Mouse (Mus musculus): Measurements from ENCODE around the gene Adar. TPM values are rescaled to one million over a fixed set of nuclear protein-coding genes. Genes with fewer than 3 reads are reported as not detected.
"Not testable (repeated sequence)": the region's sequence is repeated elsewhere in the genome, so short reads cannot be mapped to it uniquely, and the experiment has no call there.

The Adar gene
- polyA plus RNA-seq, 1 experiment from 2014 or later: 8.6 TPM

DNA sequence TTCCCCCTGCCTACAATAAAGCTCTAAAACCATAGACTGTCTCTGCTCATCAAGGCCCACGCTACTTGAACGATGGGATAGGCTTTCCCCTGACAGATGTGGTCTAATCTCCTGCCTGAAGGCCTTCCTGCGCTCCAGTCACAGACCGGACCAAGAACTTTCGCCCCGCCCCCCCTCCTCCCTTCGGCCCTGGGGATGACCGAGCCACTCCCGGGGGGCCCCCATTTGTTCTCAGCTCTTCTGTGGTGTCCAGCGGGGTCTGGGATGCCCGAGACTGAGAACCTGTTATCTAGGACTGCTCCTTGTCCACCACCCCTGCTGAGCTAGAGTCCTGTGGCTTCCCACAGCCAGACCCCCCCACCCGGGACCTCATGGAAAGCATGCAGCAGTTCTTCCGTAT, 84.7 kb downstream of the Adar start:
- Histone ChIP-seq H3K9me3 (ENCODE audit: control insufficient read depth, low read length) (no peaks in the 10 kb centered on the region), H3K4me3 (ENCODE audit: low read length) (no peak overlapping the region), H3K9ac (ENCODE audit: low read depth, low read length) (no peak overlapping the region), H3K4me2 (ENCODE audit: low read depth, low read length) (peak overlapping the region; percentile 46), H3K27ac (ENCODE audit: low read length) (no peak overlapping the region), H3K27me3 (replicated peaks; ENCODE audit: control insufficient read depth, insufficient read depth, low read length) (no peaks in the 10 kb centered on the region), H3K4me1 (ENCODE audit: control insufficient read depth, insufficient read depth, low read length) (0 out of 2 replicates have a peak, but pooled peaks cover 5% of the 10 kb centered on the region), H3K36me3 (ENCODE audit: control insufficient read depth, insufficient read depth, low read length) (no peaks in the 10 kb centered on the region)
- ATAC-seq: no peak
- WGBS: 10% methylated on average over 13 of the region's 13 CpGs

DNA sequence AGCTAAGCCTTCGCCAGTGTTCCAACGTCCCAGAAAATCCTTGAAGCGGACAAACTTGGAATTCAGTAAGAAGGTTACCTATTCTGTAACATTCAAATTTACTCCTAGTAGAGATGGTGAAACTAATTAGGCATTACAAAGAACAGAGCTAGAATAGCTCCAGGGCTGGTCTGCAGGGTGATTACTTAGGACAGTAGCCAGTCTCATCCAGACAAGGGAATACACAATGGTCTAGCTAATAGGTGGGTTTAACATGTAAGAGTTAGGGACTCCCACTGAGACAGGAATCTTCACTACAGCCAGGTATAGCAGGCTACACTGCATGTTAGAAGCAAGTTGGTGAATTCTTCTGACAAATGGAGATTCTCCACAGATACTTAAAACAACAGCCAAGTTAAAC, 85.3 kb downstream of the Adar start:
- not testable (repeated sequence) for H3K36me3 ChIP-seq (ENCODE audit: control insufficient read depth, insufficient read depth, low read length); H3K9me3 ChIP-seq (ENCODE audit: control insufficient read depth, low read length); ATAC-seq; H3K4me2 ChIP-seq (ENCODE audit: low read depth, low read length); H3K9ac ChIP-seq (ENCODE audit: low read depth, low read length); H3K27me3 ChIP-seq (replicated peaks; ENCODE audit: control insufficient read depth, insufficient read depth, low read length); H3K4me1 ChIP-seq (ENCODE audit: control insufficient read depth, insufficient read depth, low read length); H3K4me3 ChIP-seq (ENCODE audit: low read length); H3K27ac ChIP-seq (ENCODE audit: low read length)
- WGBS: 58% methylated on average over 3 of the region's 3 CpGs

DNA sequence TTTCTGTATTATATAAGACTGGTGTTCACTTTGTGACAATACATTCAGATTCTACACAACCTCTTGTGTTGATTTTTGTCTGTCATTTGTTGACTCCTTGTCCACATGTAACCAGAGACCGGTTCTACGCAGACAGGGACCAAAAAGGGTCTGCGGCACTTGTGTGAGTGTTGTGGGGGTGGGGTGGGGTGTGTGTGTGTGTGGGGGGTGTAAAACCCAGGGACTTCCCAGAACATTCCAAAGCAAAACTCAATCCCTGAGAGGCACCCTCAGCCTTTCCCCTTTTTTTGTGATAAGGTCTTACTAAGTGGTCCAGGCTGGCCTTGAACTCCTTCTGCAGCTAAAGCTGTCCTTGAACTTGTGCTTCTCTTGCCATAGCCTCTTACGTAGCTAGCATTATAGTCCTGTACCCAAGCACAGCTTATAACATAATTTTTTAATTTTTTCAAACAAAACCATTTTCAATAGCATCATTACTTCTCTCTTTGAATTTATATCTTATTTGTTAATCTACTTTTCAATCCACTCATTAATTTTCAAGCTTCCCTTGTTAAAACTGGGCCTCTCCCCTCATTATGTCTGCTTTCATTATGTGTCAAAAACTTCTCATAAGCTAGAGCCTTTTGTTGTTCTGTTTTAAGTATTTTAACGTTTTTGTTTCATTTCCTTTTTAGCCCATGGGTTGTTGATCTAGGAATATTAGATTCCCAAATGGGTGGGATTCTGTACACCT, 86.1 kb downstream of the Adar start:
- H3K4me1 ChIP-seq (ENCODE audit: control insufficient read depth, insufficient read depth, low read length): 0 out of 2 replicates have a peak, but pooled peaks cover 5% of the 10 kb centered on the region
- H3K4me2 ChIP-seq (ENCODE audit: low read depth, low read length): no peak overlapping the region
- 68% methylated on average over 5 of the region's 5 CpGs for WGBS
- H3K36me3 ChIP-seq (ENCODE audit: control insufficient read depth, insufficient read depth, low read length): no peaks in the 10 kb centered on the region
- H3K27ac ChIP-seq (ENCODE audit: low read length): no peak overlapping the region
- H3K4me3 ChIP-seq (ENCODE audit: low read length): no peak overlapping the region
- ATAC-seq: no peak
- no peaks in the 10 kb centered on the region for H3K27me3 ChIP-seq (replicated peaks; ENCODE audit: control insufficient read depth, insufficient read depth, low read length)
- no peaks in the 10 kb centered on the region for H3K9me3 ChIP-seq (ENCODE audit: control insufficient read depth, low read length)
- no peak overlapping the region for H3K9ac ChIP-seq (ENCODE audit: low read depth, low read length)

DNA sequence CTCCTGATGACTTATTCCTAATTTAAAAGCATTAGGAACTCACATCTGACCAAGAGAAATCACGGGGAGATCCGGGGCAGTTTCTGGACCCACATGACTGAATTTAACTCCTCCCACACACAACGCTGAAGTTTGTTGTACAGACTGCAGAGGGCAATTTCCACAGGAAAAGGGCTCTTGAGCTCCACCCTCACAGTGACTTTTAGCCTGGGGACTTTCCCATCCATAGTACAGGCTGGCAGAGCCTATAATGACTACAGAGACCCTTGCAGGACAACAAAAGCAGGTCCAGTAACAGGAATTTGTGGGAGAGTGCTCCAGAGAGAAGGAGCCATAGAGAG, 86.7 kb downstream of the Adar start:
- Histone ChIP-seq H3K27ac (ENCODE audit: low read length) (0 out of 2 replicates have a peak overlapping the region, but pooled peaks have one; percentile 5), H3K4me3 (ENCODE audit: low read length) (no peak overlapping the region), H3K9me3 (ENCODE audit: control insufficient read depth, low read length) (no peaks in the 10 kb centered on the region), H3K4me2 (ENCODE audit: low read depth, low read length) (no peak overlapping the region), H3K9ac (ENCODE audit: low read depth, low read length) (no peak overlapping the region), H3K27me3 (replicated peaks; ENCODE audit: control insufficient read depth, insufficient read depth, low read length) (no peaks in the 10 kb centered on the region), H3K4me1 (ENCODE audit: control insufficient read depth, insufficient read depth, low read length) (0 out of 2 replicates have a peak, but pooled peaks cover 5% of the 10 kb centered on the region), H3K36me3 (ENCODE audit: control insufficient read depth, insufficient read depth, low read length) (no peaks in the 10 kb centered on the region)
- 17% methylated on average over 3 of the region's 3 CpGs for WGBS
- ATAC-seq: peak; percentile 67; the same call in 1 of the 2 replicates

DNA sequence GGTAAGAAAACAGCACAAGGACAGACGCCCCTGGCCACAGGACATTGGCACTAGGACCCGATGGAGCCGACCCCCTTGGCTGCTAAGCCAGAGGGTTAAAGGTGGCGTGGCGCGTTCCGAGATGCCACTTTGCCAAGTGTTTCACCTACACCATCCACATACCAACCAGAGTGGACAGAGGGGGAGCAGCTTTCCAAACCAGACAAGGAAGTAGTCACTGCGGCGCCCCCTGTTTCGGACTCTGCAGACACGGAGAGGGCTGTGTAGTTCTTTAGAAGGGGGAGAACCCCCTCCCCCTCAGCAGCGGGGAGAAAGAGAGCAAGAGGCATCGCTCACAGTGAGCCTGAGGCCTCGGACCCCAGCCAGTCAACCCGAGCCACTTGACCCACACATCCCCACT, 88.1 kb downstream of the Adar start:
- Histone ChIP-seq H3K4me3 (ENCODE audit: low read length) (no peak overlapping the region), H3K36me3 (ENCODE audit: control insufficient read depth, insufficient read depth, low read length) (no peaks in the 10 kb centered on the region), H3K27ac (ENCODE audit: low read length) (no peak overlapping the region), H3K4me2 (ENCODE audit: low read depth, low read length) (no peak overlapping the region), H3K4me1 (ENCODE audit: control insufficient read depth, insufficient read depth, low read length) (0 out of 2 replicates have a peak, but pooled peaks cover 5% of the 10 kb centered on the region), H3K27me3 (replicated peaks; ENCODE audit: control insufficient read depth, insufficient read depth, low read length) (no peaks in the 10 kb centered on the region), H3K9me3 (ENCODE audit: control insufficient read depth, low read length) (no peaks in the 10 kb centered on the region), H3K9ac (ENCODE audit: low read depth, low read length) (no peak overlapping the region)
- no peak for ATAC-seq
- 73% methylated on average over 15 of the region's 15 CpGs for WGBS

Other genes starting within 250 kb of the Adar start
- gene Kcnn3, start 194.9 kb upstream of the Adar start, polyA plus RNA-seq (2015; fragmentation: Nextera tagmentation; extraction: Ambion mirVana): 3.8 and 4.1 TPM in 2 replicates
- gene Chrnb2, start 49.6 kb downstream of the Adar start, polyA plus RNA-seq (2015; fragmentation: Nextera tagmentation; extraction: Ambion mirVana): 1.5 and 1.7 TPM in 2 replicates
- 8.2 and 11.5 TPM in 2 replicates for gene Ube2q1, start 58.6 kb downstream of the Adar start, polyA plus RNA-seq (2015; fragmentation: Nextera tagmentation; extraction: Ambion mirVana)
- gene She, start 116.3 kb downstream of the Adar start, polyA plus RNA-seq (2015; fragmentation: Nextera tagmentation; extraction: Ambion mirVana): 2.3 and 2.6 TPM in 2 replicates
- gene Il6ra, start 198.2 kb downstream of the Adar start, polyA plus RNA-seq (2015; fragmentation: Nextera tagmentation; extraction: Ambion mirVana): 3.0 and 3.4 TPM in 2 replicates
- 6.2 and 6.9 TPM in 2 replicates for gene Atp8b2, start 248.5 kb downstream of the Adar start, polyA plus RNA-seq (2015; fragmentation: Nextera tagmentation; extraction: Ambion mirVana)

Data from intestine, embryonic 16.5 days (tissue).